Mouse (Mus musculus) kidney, embryonic 15.5 days (tissue): ENCODE data around the gene Znrd1. TPM values are rescaled to one million over a fixed set of nuclear protein-coding genes. Genes with fewer than 3 reads are reported as not detected.
A peak's percentile ranks its signal among the peaks of the same experiment; 100 is the strongest.

Source experiments
- ATAC-seq: fragments of 200-750 bp; cut with Nextera tagmentation; replicated peaks from 2 replicates; pipeline ENCODE4 v1.8.0; 2017; ENCODE audit warnings: moderate TSS enrichment; ENCODE audit not compliant: low FRiP score
- H3K27ac ChIP-seq: fragments of 300-500 bp; sonication (generic); 2 replicates; pipeline ENCODE4 v1.5.1; 2015; ENCODE audit warnings: mild to moderate bottlenecking, inconsistent platforms
- H3K27me3 ChIP-seq: fragments of 300-500 bp; sonication (generic); 2 replicates; pipeline ENCODE4 v1.6.1; 2015; ENCODE audit warnings: inconsistent platforms
- H3K36me3 ChIP-seq: fragments of 300-500 bp; sonication (generic); 2 replicates; pipeline ENCODE4 v1.6.1; 2015; ENCODE audit warnings: inconsistent platforms
- H3K4me1 ChIP-seq: fragments of 300-500 bp; sonication (generic); 2 replicates; pipeline ENCODE4 v1.6.1; 2015; ENCODE audit warnings: inconsistent platforms
- H3K4me2 ChIP-seq: fragments of 300-500 bp; sonication (generic); 2 replicates; pipeline ENCODE4 v1.6.1; 2015; ENCODE audit warnings: moderate library complexity, mild to moderate bottlenecking, inconsistent platforms
- H3K4me3 ChIP-seq: fragments of 300-500 bp; sonication (generic); replicated peaks from 2 replicates; pipeline ENCODE4 v1.5.1; 2015; ENCODE audit warnings: mild to moderate bottlenecking, inconsistent platforms
- H3K9ac ChIP-seq: fragments of 300-500 bp; sonication (generic); 2 replicates; pipeline ENCODE4 v1.6.1; 2015; ENCODE audit warnings: mild to moderate bottlenecking, inconsistent platforms
- H3K9me3 ChIP-seq: fragments of 300-500 bp; sonication (generic); replicated peaks from 2 replicates; pipeline ENCODE4 v1.6.1; 2016; ENCODE audit warnings: inconsistent platforms
- WGBS: fragments of 180-500 bp; shearing (Covaris S2); methylation state at CpG from one replicate; pipeline ENCODE4 v1.1.7; 2015; ENCODE audit warnings: mixed read lengths; 5-methylcytosine and 5-hydroxymethylcytosine counted together
- polyA plus RNA-seq: library from polyadenylated mRNA; unstranded; fragments of >200 nt; fragmentation: Nextera tagmentation; extraction: Ambion mirVana; gene quantifications from 2 replicates; pipeline ENCODE4 v1.2.1, GENCODE M21; 2015

Gene Znrd1
- polyA plus RNA-seq, 1 experiment from 2014 or later, result 93.2 TPM

DNA sequence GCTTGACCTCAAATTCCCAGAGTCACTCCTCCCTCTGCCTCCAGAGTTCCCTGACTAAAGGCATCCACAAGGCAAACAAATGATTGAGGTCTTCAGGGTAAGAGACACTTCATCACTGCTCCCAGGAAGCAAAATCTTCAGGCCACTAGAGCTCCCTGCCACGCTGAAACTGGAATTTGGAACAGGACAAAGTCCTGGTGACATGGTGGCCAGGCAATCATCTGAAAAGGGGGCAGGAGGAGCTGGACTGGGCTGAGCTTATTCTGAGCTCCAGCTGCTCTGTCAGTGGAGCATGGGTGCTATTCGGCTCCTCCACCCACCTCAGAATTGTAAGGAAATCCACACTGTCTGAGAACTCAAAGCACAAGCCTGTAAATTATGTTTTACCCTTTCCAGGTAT, 46.3 kb downstream of the Znrd1 start:
- Histone ChIP-seq H3K4me3 (no peak overlapping the region), H3K4me2 (no peak overlapping the region), H3K27me3 (peaks cover 17% of the 10 kb centered on the region), H3K27ac (no peak overlapping the region), H3K4me1 (no peaks in the 10 kb centered on the region), H3K9me3 (no peaks in the 10 kb centered on the region), H3K36me3 (no peaks in the 10 kb centered on the region), H3K9ac (no peak overlapping the region)
- WGBS, result 61% methylated on average over 2 of the region's 2 CpGs
- ATAC-seq, result no peak

DNA sequence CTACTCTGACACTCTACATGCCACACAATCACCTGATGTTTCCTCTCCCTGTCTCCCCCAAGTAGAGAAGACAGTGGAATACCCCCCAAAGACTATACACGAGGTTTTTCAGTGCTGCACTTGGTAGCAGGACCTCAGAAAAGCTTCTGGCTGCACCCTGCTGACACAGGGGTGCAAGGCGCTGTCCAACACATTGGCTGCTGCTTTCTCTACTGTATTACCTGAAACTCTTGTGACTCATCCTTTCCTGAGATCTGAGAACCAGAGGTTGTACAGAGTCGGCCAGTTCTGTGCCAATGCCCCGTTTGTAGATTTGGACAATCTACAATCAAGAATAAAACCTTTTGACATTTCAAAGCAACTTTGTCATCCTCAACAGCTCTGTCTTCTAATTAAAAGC, 48.6 kb downstream of the Znrd1 start:
- Histone ChIP-seq H3K4me2 (no peak overlapping the region), H3K4me3 (no peak overlapping the region), H3K9ac (no peak overlapping the region), H3K36me3 (no peaks in the 10 kb centered on the region), H3K27me3 (peaks cover 12% of the 10 kb centered on the region; the same call in 1 of the 2 replicates), H3K4me1 (no peaks in the 10 kb centered on the region), H3K9me3 (no peaks in the 10 kb centered on the region), H3K27ac (no peak overlapping the region)
- 57% methylated on average over 4 of the region's 4 CpGs for WGBS
- no peak for ATAC-seq

DNA sequence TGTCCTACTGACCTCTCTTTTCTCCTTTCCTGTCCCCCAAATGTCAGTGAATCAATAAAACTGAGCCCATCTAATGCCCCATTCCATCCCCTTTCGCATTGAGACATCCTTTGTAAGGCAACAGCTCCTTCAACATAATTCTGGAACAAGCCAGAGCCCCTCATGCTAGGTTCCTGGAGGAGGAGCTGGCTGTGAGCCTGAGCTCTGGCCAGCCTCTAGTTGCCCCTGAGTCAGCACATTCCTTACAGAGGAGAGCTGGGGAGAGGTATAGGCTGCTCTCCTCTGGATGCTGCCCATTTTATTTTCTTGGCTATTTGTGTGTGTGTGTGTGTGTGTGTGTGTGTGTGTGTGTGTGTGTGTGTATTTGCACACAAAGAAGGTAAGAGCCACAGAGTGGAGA, 50.1 kb downstream of the Znrd1 start:
- Histone ChIP-seq H3K27ac (no peak overlapping the region), H3K4me3 (no peak overlapping the region), H3K4me1 (no peaks in the 10 kb centered on the region), H3K9me3 (no peaks in the 10 kb centered on the region), H3K27me3 (peaks cover 12% of the 10 kb centered on the region; the same call in 1 of the 2 replicates), H3K4me2 (no peak overlapping the region), H3K9ac (no peak overlapping the region), H3K36me3 (no peaks in the 10 kb centered on the region)
- 0 out of 2 replicates have a peak, but pooled peaks have one; percentile 36 for ATAC-seq
- 47% methylated on average over 1 of the region's 1 CpGs for WGBS

Other genes with a start within 250 kb of the Znrd1 start
- gene H2-M10.5, start 185.6 kb downstream of the Znrd1 start, polyA plus RNA-seq, result not detected in 2 replicates
- not detected in 2 replicates for gene H2-M10.6, start 146.4 kb downstream of the Znrd1 start, polyA plus RNA-seq
- gene Trim26, start 121.4 kb downstream of the Znrd1 start, polyA plus RNA-seq, result 40.3 and 45.9 TPM in 2 replicates
- 0.17 and 0.22 TPM in 2 replicates for gene Trim15, start 91.3 kb downstream of the Znrd1 start, polyA plus RNA-seq
- 3.1 and 6.0 TPM in 2 replicates for gene Trim10, start 89.0 kb downstream of the Znrd1 start, polyA plus RNA-seq
- not detected in 2 replicates for gene Trim40, start 68.4 kb downstream of the Znrd1 start, polyA plus RNA-seq
- gene Trim31, start 60.4 kb downstream of the Znrd1 start, polyA plus RNA-seq, result 0.35 TPM in 1 of 2 replicates, not detected in the other
- gene Rnf39, start 15.6 kb downstream of the Znrd1 start, polyA plus RNA-seq, result 0.13 and 0.53 TPM in 2 replicates
- gene Ppp1r11, start 6.8 kb downstream of the Znrd1 start, polyA plus RNA-seq, result 115 and 127 TPM in 2 replicates
- 6.6 and 6.7 TPM in 2 replicates for gene Znrd1as, start within 50 bp of the Znrd1 start, polyA plus RNA-seq
- not detected in 2 replicates for gene 2410137M14Rik, start 22.7 kb upstream of the Znrd1 start, polyA plus RNA-seq
- gene H2-M5, start 31.0 kb upstream of the Znrd1 start, polyA plus RNA-seq, result 0.44 TPM in 2 replicates
- gene Zfp57, start 42.6 kb upstream of the Znrd1 start, polyA plus RNA-seq, result 61.1 and 69.4 TPM in 2 replicates
- gene Mog, start 64.8 kb upstream of the Znrd1 start, polyA plus RNA-seq, result 0.09 TPM in 1 of 2 replicates, not detected in the other
- gene Gabbr1, start 87.4 kb upstream of the Znrd1 start, polyA plus RNA-seq, result 6.0 and 8.3 TPM in 2 replicates
- gene Olfr90, start 129.9 kb upstream of the Znrd1 start, polyA plus RNA-seq, result 0.05 TPM in 1 of 2 replicates, not detected in the other
- gene Olfr91, start 139.7 kb upstream of the Znrd1 start, polyA plus RNA-seq, result not detected in 2 replicates
- not detected in 2 replicates for gene Olfr92, start 161.5 kb upstream of the Znrd1 start, polyA plus RNA-seq
- not detected in 2 replicates for gene Olfr93, start 202.9 kb upstream of the Znrd1 start, polyA plus RNA-seq
- gene Ubd, start 235.3 kb upstream of the Znrd1 start, polyA plus RNA-seq, result not detected in 2 replicates
- gene Olfr94, start 242.4 kb upstream of the Znrd1 start, polyA plus RNA-seq, result not detected in 2 replicates